Mouse (Mus musculus) megakaryocyte progenitor cell, adult 5-6 weeks (primary cell): Measurements from ENCODE around the gene Flna. TPM values are rescaled to one million over a fixed set of nuclear protein-coding genes. Genes with fewer than 3 reads are reported as not detected.
"Not testable (repeated sequence)": the region's sequence is repeated elsewhere in the genome, so short reads cannot be mapped to it uniquely, and the experiment has no call there.

Experiments used
- ATAC-seq: replicated peaks from 2 replicates; pipeline ENCODE4 v1.8.0; 2016; ENCODE audit warnings: mild to moderate bottlenecking, moderate TSS enrichment, inconsistent platforms; ENCODE audit not compliant: poor library complexity
- total RNA-seq, 2 experiments: library from RNA; stranded (forward) in 1 of 2; stranded (reverse) in 1 of 2; fragments of 157-497, 149-512 nt in 1 of 2; fragments of 200-1000 nt in 1 of 2; gene quantifications; 2 replicates each; pipeline versions ENCODE4 v1.2.3 to v1.2.4; 2015 to 2017

Gene Flna
- total RNA-seq, 2 experiments from 2014 or later, result 158 to 504 TPM

DNA sequence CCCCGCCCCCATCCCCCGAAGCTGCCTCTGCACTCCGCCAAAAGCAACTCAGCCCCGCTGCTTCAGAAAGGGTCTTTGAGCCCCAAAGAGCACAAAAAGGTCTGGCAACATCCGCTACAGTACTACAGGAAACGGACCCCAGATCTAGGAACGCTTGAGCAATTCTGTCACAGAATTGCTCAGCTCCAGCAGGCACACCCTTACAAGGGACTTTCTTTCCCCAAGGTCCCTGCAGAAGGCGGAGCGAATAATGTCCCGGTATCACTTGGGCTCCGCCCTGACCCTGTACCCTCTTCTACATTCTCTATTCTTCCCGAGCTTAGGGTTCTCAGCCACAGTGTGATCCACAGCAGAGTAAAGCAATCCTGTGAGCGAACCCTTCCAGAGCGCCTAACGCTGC, 2.9 kb downstream of the Flna start:
- 0 out of 2 replicates have a peak, but pooled peaks have one; percentile 2 for ATAC-seq

- ATAC-seq, result peak; percentile 64
These were observed 3.4 kb downstream of the Flna start for GRCm38 (mm10) chrX:74246213-74246681.

GRCm38 (mm10) chrX:74245687-74246086, 3.9 kb downstream of the Flna start:
- ATAC-seq, result peak; percentile 40

- ATAC-seq, result no peak
These were observed 4.5 kb downstream of the Flna start for GRCm38 (mm10) chrX:74245107-74245506.

DNA sequence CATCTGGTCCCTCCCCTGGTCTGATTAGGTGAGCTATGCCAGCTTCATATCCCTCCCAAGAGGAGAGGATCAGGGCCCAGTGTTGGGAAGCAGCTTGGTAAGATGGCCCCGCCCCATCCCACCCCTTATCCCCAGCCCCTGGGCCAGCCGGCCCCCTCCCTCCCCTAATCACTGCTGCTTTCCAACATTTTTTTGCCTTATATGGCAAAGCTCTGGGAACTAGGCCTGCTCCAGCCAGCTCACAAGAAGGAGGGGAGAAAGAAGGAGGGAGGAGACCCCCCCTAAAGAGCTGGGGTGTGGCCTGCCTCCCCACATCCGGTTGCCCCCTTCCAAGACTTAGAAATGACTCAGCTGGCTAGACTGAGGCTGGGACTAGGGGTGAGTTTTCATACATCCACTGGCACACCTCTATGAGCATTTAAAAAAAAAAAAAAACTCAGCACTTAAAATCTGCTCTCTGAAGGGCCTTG, 5.0 kb downstream of the Flna start:
- ATAC-seq, result 0 out of 2 replicates have a peak, but pooled peaks have one; percentile 7

DNA sequence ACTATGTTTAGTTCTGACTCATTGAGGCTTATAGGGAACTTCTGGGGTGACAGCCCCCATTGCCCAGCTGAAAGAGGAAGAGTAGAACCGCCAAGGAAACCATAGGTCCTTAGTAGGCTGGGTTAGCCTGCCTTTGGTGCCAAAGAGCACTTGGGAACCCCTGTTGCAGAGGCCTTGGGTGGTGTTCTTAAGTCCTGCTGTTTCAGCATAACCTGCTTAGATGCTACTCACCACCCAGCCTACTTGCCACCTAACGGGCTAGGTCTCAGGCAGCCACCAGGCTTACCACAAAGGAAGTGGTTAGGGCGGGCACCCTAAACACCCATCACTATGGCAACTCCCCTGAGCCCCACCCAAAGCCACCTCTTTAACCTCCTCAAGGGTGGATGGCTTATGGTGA, 5.8 kb downstream of the Flna start:
- peak; percentile 67 for ATAC-seq

DNA sequence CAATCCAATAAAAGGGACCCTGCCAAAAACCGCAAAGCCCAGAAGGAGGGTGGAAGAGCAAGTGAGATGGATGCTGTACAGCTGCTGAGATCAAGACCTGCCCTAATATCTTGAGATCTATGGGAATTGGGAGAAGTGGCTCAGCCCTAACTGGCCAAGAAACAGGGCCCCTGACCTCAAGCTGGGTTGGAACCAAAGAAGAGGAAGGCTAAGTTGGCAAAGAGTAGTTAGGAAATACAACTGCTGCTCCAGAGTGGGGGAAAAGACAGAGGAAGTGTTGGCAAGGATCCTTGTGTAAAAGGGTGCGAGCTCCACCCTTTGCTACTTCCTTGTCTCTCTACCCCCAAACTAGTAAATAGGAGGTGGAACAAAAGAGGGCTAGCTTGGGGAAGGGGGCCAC, 6.2 kb downstream of the Flna start:
- ATAC-seq, result peak; percentile 22

GRCm38 (mm10) chrX:74240332-74240731, 9.3 kb downstream of the Flna start:
- no peak for ATAC-seq

GRCm38 (mm10) chrX:74233196-74233595, 16.4 kb downstream of the Flna start:
- ATAC-seq, result no peak

- no peak for ATAC-seq
These were observed 19.6 kb downstream of the Flna start for GRCm38 (mm10) chrX:74230038-74230437.

DNA sequence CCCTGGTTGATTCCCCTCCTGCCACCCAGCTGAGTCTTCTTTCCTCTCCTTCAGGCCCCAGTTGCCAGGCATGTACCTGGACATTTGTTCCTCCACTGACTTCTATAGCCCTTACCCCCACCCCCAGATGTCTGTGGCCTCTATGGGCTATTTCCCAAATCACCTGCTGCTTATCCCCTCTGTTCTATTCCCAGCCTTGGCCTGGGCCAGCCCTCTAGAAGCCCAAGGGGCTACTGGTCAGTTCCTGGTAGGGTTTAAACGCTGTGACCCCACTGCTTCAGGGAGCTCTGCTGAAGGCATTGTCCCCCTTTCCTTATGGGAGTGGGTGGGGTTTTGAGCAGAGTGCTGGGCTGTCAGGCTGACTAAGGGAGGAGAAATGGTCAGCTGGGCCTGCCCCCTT, 29.5 kb downstream of the Flna start:
- ATAC-seq, result not testable (repeated sequence)

- no peak for ATAC-seq
These were observed 30.2 kb downstream of the Flna start for GRCm38 (mm10) chrX:74219449-74219848.

DNA sequence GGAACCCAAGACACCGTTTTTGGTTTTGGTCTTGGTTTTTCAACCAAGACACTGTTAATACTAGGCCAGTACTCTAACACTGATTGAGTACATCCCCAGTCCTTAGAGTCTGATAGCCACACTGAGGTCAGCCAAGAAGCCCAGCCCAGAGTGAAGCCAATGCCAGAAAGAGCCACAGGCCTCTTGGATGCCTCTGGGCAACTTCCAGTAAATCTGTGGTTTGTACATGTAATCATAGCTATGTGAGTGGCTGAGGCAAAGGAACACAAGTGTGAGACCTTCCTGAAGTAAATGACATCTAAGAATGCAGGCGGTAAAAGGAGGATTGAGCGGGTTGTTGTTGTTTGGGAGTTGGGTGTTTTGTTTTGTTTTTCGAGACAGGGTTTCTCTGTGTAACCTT, 31.1 kb downstream of the Flna start:
- ATAC-seq, result no peak

GRCm38 (mm10) chrX:74203556-74203955, 46.1 kb downstream of the Flna start:
- ATAC-seq, result no peak

DNA sequence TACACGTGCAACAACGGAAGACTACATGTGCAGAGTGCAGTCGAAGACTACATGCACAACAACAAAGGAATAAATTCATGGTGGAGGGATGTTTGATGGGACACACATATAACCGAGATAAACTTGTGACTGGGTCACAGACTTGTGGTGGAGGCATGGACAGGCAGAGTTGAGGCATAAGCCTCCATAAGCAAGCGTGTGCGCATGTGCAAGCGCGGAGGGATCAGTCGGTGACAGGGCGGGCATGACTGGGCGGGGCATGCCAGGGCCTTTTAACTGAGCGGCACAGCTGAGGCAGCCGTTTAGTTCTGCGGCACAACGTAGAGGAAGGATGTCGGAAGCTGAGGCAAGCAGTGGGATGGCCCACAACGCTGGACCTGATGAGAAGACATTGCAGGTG, 72.7 kb downstream of the Flna start, which contains the start of gene Tktl1:
Gene Tktl1 (plus strand): TSS at position 301 of the 400 bp plus-strand sequence.
- ATAC-seq, result no peak

Other genes with a start within 250 kb of the Flna start
- 74.6 and 83.9 TPM in 2 replicates for gene Irak1, start 225.9 kb downstream of the Flna start, total RNA-seq (2015)
- 53.9 and 57.1 TPM in 2 replicates for gene Irak1, start 225.9 kb downstream of the Flna start, total RNA-seq (2017)
- not detected in 2 replicates for gene Opn1mw, start 122.4 kb downstream of the Flna start, total RNA-seq (2015)
- not detected in 2 replicates for gene Opn1mw, start 122.4 kb downstream of the Flna start, total RNA-seq (2017)
- gene Mecp2, start 114.5 kb downstream of the Flna start, total RNA-seq (2015), result 16.3 and 16.9 TPM in 2 replicates
- gene Mecp2, start 114.5 kb downstream of the Flna start, total RNA-seq (2017), result 15.3 and 18.8 TPM in 2 replicates
- gene Tex28, start 82.0 kb downstream of the Flna start, total RNA-seq (2015), result not detected in 2 replicates
- not detected in 2 replicates for gene Tex28, start 82.0 kb downstream of the Flna start, total RNA-seq (2017)
- gene Tktl1, start 72.6 kb downstream of the Flna start, total RNA-seq (2015), result not detected in 2 replicates
- not detected in 2 replicates for gene Tktl1, start 72.6 kb downstream of the Flna start, total RNA-seq (2017)
- gene Emd, start 4.9 kb upstream of the Flna start, total RNA-seq (2015), result 77.1 and 82.8 TPM in 2 replicates
- 86.7 and 91.7 TPM in 2 replicates for gene Emd, start 4.9 kb upstream of the Flna start, total RNA-seq (2017)
- gene Rpl10, start 21.0 kb upstream of the Flna start, total RNA-seq (2015), result 3,920 and 4,047 TPM in 2 replicates
- 1,333 and 1,759 TPM in 2 replicates for gene Rpl10, start 21.0 kb upstream of the Flna start, total RNA-seq (2017)
- gene Taz, start 32.1 kb upstream of the Flna start, total RNA-seq (2015), result 44.5 and 53.5 TPM in 2 replicates
- 25.8 and 31.0 TPM in 2 replicates for gene Taz, start 32.1 kb upstream of the Flna start, total RNA-seq (2017)
- 21.2 and 24.5 TPM in 2 replicates for gene Dnase1l1, start 32.5 kb upstream of the Flna start, total RNA-seq (2015)
- gene Dnase1l1, start 32.5 kb upstream of the Flna start, total RNA-seq (2017), result 7.1 and 17.4 TPM in 2 replicates
- 128 and 135 TPM in 2 replicates for gene Atp6ap1, start 47.3 kb upstream of the Flna start, total RNA-seq (2015)
- gene Atp6ap1, start 47.3 kb upstream of the Flna start, total RNA-seq (2017), result 123 and 206 TPM in 2 replicates
- 56.8 and 79.4 TPM in 2 replicates for gene Gdi1, start 55.2 kb upstream of the Flna start, total RNA-seq (2015)
- 22.8 and 22.9 TPM in 2 replicates for gene Gdi1, start 55.2 kb upstream of the Flna start, total RNA-seq (2017)
- 38.6 and 47.9 TPM in 2 replicates for gene Fam50a, start 63.2 kb upstream of the Flna start, total RNA-seq (2015)
- 56.9 and 62.8 TPM in 2 replicates for gene Fam50a, start 63.2 kb upstream of the Flna start, total RNA-seq (2017)
- gene Plxna3, start 79.2 kb upstream of the Flna start, total RNA-seq (2015), result 3.4 and 4.5 TPM in 2 replicates
- 0.54 and 0.62 TPM in 2 replicates for gene Plxna3, start 79.2 kb upstream of the Flna start, total RNA-seq (2017)
- gene Lage3, start 103.8 kb upstream of the Flna start, total RNA-seq (2015), result 88.3 and 93.1 TPM in 2 replicates
- 22.6 and 28.1 TPM in 2 replicates for gene Lage3, start 103.8 kb upstream of the Flna start, total RNA-seq (2017)
- 35.6 and 39.9 TPM in 2 replicates for gene Ubl4a, start 123.4 kb upstream of the Flna start, total RNA-seq (2015)
- gene Ubl4a, start 123.4 kb upstream of the Flna start, total RNA-seq (2017), result 11.9 and 21.2 TPM in 2 replicates
- gene Slc10a3, start 123.5 kb upstream of the Flna start, total RNA-seq (2015), result 31.1 and 39.3 TPM in 2 replicates
- 12.8 and 13.9 TPM in 2 replicates for gene Slc10a3, start 123.5 kb upstream of the Flna start, total RNA-seq (2017)
- 14.0 and 14.5 TPM in 2 replicates for gene Fam3a, start 143.5 kb upstream of the Flna start, total RNA-seq (2015)
- gene Fam3a, start 143.5 kb upstream of the Flna start, total RNA-seq (2017), result 10.0 and 22.1 TPM in 2 replicates
- gene Ikbkg, start 143.5 kb upstream of the Flna start, total RNA-seq (2015), result 9.8 and 12.5 TPM in 2 replicates
- 22.8 and 53.0 TPM in 2 replicates for gene Ikbkg, start 143.5 kb upstream of the Flna start, total RNA-seq (2017)
- gene G6pdx, start 179.4 kb upstream of the Flna start, total RNA-seq (2015), result 174 and 188 TPM in 2 replicates
- 104 and 109 TPM in 2 replicates for gene G6pdx, start 179.4 kb upstream of the Flna start, total RNA-seq (2017)
- gene Gm6880, start 231.6 kb upstream of the Flna start, total RNA-seq (2015), result not detected in 2 replicates
- gene Gm6880, start 231.6 kb upstream of the Flna start, total RNA-seq (2017), result not detected in 2 replicates